Mouse (Mus musculus): Measurements from ENCODE around the gene Igsf9b. TPM values are rescaled to one million over a fixed set of nuclear protein-coding genes. Genes with fewer than 3 reads are reported as not detected.

Gene Igsf9b
- total and polyA plus RNA-seq, 3 experiments = 1.8 to 12.4 (median 5.2) TPM

- H3K4me2 ChIP-seq (ENCODE audit: insufficient read depth, low read depth, poor library complexity, severe bottlenecking) = no peak overlapping the region
- TF ChIP-seq ZMIZ1 (IDR thresholded peaks at IDR 0.05; ENCODE audit: low read depth, low read length) (no peak), MAX (IDR thresholded peaks at IDR 0.05; ENCODE audit: low read length) (no peak), TCF12 (IDR thresholded peaks at IDR 0.05; ENCODE audit: low read depth, low read length) (no peak), NRF1 (IDR thresholded peaks at IDR 0.05; ENCODE audit: low read depth, low read length) (no peak), ZC3H11A (IDR thresholded peaks at IDR 0.05; ENCODE audit: low read depth, low read length) (no peak), RAD21 (IDR thresholded peaks at IDR 0.05; ENCODE audit: low read depth, low read length) (no peak), ELF1 (IDR thresholded peaks at IDR 0.05; ENCODE audit: low read depth, low read length) (no peak), MEF2A (IDR thresholded peaks at IDR 0.05; ENCODE audit: borderline replicate concordance, low read depth, low read length) (no peak)
- H3K4me3 ChIP-seq (replicated peaks in 1 of 3; ENCODE audit: low read depth in 2 of 3, low read length in 2 of 3, poor library complexity in 1 of 3) = no peak overlapping the region
- peaks cover 2 to 9% of the 10 kb centered on the region in 2 experiments; a peak in 2 of 4 replicates for H3K4me1 ChIP-seq (ENCODE audit: control insufficient read depth in 1 of 2, insufficient read depth in 2 of 2)
- H3K79me2 ChIP-seq (replicated peaks; ENCODE audit: control insufficient read depth, extremely low read depth, insufficient read depth, poor library complexity, severe bottlenecking) = no peaks in the 10 kb centered on the region
- H3K27ac ChIP-seq (ENCODE audit: insufficient read depth, low read depth) = no peak overlapping the region
- DNase-seq (ENCODE audit: extremely low read depth) = no peak
- no peak overlapping the region for H3K9ac ChIP-seq (ENCODE audit: insufficient read depth, low read depth)
- peaks cover 88 to 96% of the 10 kb centered on the region in 2 experiments for H3K36me3 ChIP-seq (replicated peaks in 1 of 2; ENCODE audit: control insufficient read depth in 1 of 2, insufficient read depth in 1 of 2, low read length in 1 of 2)
- H3K9me3 ChIP-seq (replicated peaks; ENCODE audit: low read length) = peaks cover 15% of the 10 kb centered on the region
- no peaks in the 10 kb centered on the region for H3K27me3 ChIP-seq (replicated peaks)
- in situ Hi-C loops (cut with MboI; ENCODE audit: low pct_ligation_motif_present, low pct_unique_long_range_greater_than_20kb, low sequenced_read_pairs) (no loop called here), dilution Hi-C loops (cut with MboI; ENCODE audit: extremely low pct_ligation_motif_present, extremely low pct_unique_long_range_greater_than_20kb, low sequenced_read_pairs) (no loop called here)
Measured at GRCm38 (mm10) chr9:27323412-27323811, 24.4 kb downstream of the Igsf9b start.

DNA sequence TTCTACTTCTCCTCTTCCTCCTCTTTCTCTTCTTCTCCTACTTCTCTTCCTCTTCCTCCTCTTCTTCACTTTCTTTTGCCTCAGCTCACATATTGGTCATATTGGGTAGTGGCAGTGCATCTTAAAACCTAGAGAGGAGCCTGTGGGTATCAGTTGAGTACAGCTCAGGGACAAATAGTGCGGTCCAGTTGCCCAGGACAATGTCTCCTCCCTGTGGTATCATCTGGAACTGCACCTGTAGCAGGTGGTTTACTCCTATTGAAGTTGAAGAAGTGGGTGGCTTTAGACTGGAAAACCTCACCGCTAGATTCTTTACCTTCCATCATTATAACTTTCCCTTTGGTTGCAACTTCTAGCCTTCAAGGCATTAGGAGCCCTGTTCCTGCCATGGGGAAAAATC is 26.9 kb downstream of the Igsf9b start:
- Histone ChIP-seq H3K27ac (ENCODE audit: insufficient read depth, low read depth) (no peak overlapping the region), H3K79me2 (replicated peaks; ENCODE audit: control insufficient read depth, extremely low read depth, insufficient read depth, poor library complexity, severe bottlenecking) (no peaks in the 10 kb centered on the region), H3K4me2 (ENCODE audit: insufficient read depth, low read depth, poor library complexity, severe bottlenecking) (no peak overlapping the region), H3K36me3 (replicated peaks in 1 of 2; ENCODE audit: control insufficient read depth in 1 of 2, insufficient read depth in 1 of 2, low read length in 1 of 2) (peaks cover 80 to 95% of the 10 kb centered on the region in 2 experiments), H3K4me1 (ENCODE audit: control insufficient read depth in 1 of 2, insufficient read depth in 2 of 2) (peaks cover 2 to 9% of the 10 kb centered on the region in 2 experiments; a peak in 2 of 4 replicates), H3K9ac (ENCODE audit: insufficient read depth, low read depth) (no peak overlapping the region), H3K9me3 (replicated peaks; ENCODE audit: low read length) (peaks cover 15% of the 10 kb centered on the region), H3K4me3 (replicated peaks in 1 of 3; ENCODE audit: low read depth in 2 of 3, low read length in 2 of 3, poor library complexity in 1 of 3) (no peak overlapping the region), H3K27me3 (replicated peaks) (no peaks in the 10 kb centered on the region)
- in situ Hi-C loops (cut with MboI; ENCODE audit: low pct_ligation_motif_present, low pct_unique_long_range_greater_than_20kb, low sequenced_read_pairs) (no loop called here), dilution Hi-C loops (cut with MboI; ENCODE audit: extremely low pct_ligation_motif_present, extremely low pct_unique_long_range_greater_than_20kb, low sequenced_read_pairs) (no loop called here)
- TF ChIP-seq ZC3H11A (IDR thresholded peaks at IDR 0.05; ENCODE audit: low read depth, low read length) = peak; percentile 84
- TF ChIP-seq HCFC1 (IDR thresholded peaks at IDR 0.05; ENCODE audit: low read depth, low read length) = no peak
- peak; percentile 97 for TF ChIP-seq SMC3 (IDR thresholded peaks at IDR 0.05; ENCODE audit: low read depth, low read length)
- peak; percentile 95 to 99 for TF ChIP-seq CTCF (conservative IDR thresholded peaks at IDR 0.05 in 1 of 2, IDR thresholded peaks at IDR 0.05 in 1 of 2; ENCODE audit: low read depth in 2 of 2, low read length in 2 of 2)
- peak; percentile 99 for TF ChIP-seq RAD21 (IDR thresholded peaks at IDR 0.05; ENCODE audit: low read depth, low read length)
- peak; percentile 77 for DNase-seq (ENCODE audit: extremely low read depth)

GRCm38 (mm10) chr9:27327558-27327957 is 28.6 kb downstream of the Igsf9b start:
- dilution Hi-C loops (cut with MboI; ENCODE audit: extremely low pct_ligation_motif_present, extremely low pct_unique_long_range_greater_than_20kb, low sequenced_read_pairs) = no loop called here
- Histone ChIP-seq H3K4me3 (replicated peaks in 1 of 3; ENCODE audit: low read depth in 2 of 3, low read length in 2 of 3, poor library complexity in 1 of 3) (no peak overlapping the region), H3K9ac (ENCODE audit: insufficient read depth, low read depth) (no peak overlapping the region), H3K36me3 (replicated peaks in 1 of 2; ENCODE audit: control insufficient read depth in 1 of 2, insufficient read depth in 1 of 2, low read length in 1 of 2) (peaks cover 81 to 96% of the 10 kb centered on the region in 2 experiments), H3K9me3 (replicated peaks; ENCODE audit: low read length) (peaks cover 15% of the 10 kb centered on the region), H3K27ac (ENCODE audit: insufficient read depth, low read depth) (no peak overlapping the region), H3K4me1 (ENCODE audit: control insufficient read depth in 1 of 2, insufficient read depth in 2 of 2) (peaks cover 2 to 9% of the 10 kb centered on the region in 2 experiments; a peak in 2 of 4 replicates), H3K79me2 (replicated peaks; ENCODE audit: control insufficient read depth, extremely low read depth, insufficient read depth, poor library complexity, severe bottlenecking) (no peaks in the 10 kb centered on the region), H3K4me2 (ENCODE audit: insufficient read depth, low read depth, poor library complexity, severe bottlenecking) (no peak overlapping the region), H3K27me3 (replicated peaks) (no peaks in the 10 kb centered on the region)
- DNase-seq (ENCODE audit: extremely low read depth) = no peak
- TF ChIP-seq ETS1 (conservative IDR thresholded peaks at IDR 0.05; ENCODE audit: low read depth, low read length) (peak; percentile 83), USF2 (conservative IDR thresholded peaks at IDR 0.05; ENCODE audit: low read depth, low read length) (no peak), MAZ (IDR thresholded peaks at IDR 0.05; ENCODE audit: low read depth, low read length) (0 out of 2 replicates have a peak, but pooled peaks have one; percentile 47), JUN (IDR thresholded peaks at IDR 0.05; ENCODE audit: insufficient read depth, low read depth, low read length) (peak; percentile 53; the same call in 1 of the 2 replicates), TBP (conservative IDR thresholded peaks at IDR 0.05; ENCODE audit: low read depth, low read length) (no peak), CHD1 (IDR thresholded peaks at IDR 0.05; ENCODE audit: low read depth, low read length) (no peak), BHLHE40 (IDR thresholded peaks at IDR 0.05; ENCODE audit: low read depth, low read length) (peak; percentile 81), EP300 (IDR thresholded peaks at IDR 0.05; ENCODE audit: low read length) (0 out of 2 replicates have a peak, but pooled peaks have one; percentile 11)
- in situ Hi-C loops (cut with MboI; ENCODE audit: low pct_ligation_motif_present, low pct_unique_long_range_greater_than_20kb, low sequenced_read_pairs) = no loop called here

Data from CH12.LX (cell line).